Mouse (Mus musculus) v-Abl transformed pro-B cells (cell line): ENCODE data around the gene Ppp3r2.

Experiments
- in situ Hi-C, 2 experiments: fragments of 400-800 bp; cut with MboI; formaldehyde crosslinking; loops; one replicate each; pipeline ENCODE4 v1.15.1; 2025; ENCODE audit not compliant: unreplicated experiment in 2 of 2

Gene Ppp3r2

DNA sequence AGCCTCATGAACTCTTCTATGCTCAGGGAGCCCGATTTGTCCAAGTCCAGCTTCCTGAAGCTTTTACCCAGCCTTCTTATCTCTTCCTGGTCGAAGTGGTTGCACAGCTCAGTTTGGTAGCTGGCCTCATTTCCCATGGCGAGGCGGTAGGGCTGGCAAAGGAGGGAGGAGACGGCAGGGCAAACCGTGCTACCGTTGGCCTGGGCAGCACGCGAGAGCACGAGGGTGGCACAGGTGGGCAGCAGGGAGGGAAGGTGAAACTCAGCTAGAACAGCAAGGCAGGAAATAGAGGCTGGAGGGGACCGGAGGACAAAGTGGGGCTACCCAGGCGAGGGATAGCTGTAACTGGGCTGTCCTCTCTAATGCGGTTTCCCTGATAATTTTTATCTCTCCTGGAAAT, at the start of gene Ppp3r2:
Gene Ppp3r2 (minus strand): TSS at position 213 of the 400 bp plus-strand sequence.
- in situ Hi-C loops, result no loop called here

- in situ Hi-C loops, result no loop called here
Observed at GRCm38 (mm10) chr4:49729326-49729725, 47.5 kb upstream of the Ppp3r2 start.

- in situ Hi-C loops, result no loop called here
Observed at GRCm38 (mm10) chr4:49723908-49724307, 42.1 kb upstream of the Ppp3r2 start.

DNA sequence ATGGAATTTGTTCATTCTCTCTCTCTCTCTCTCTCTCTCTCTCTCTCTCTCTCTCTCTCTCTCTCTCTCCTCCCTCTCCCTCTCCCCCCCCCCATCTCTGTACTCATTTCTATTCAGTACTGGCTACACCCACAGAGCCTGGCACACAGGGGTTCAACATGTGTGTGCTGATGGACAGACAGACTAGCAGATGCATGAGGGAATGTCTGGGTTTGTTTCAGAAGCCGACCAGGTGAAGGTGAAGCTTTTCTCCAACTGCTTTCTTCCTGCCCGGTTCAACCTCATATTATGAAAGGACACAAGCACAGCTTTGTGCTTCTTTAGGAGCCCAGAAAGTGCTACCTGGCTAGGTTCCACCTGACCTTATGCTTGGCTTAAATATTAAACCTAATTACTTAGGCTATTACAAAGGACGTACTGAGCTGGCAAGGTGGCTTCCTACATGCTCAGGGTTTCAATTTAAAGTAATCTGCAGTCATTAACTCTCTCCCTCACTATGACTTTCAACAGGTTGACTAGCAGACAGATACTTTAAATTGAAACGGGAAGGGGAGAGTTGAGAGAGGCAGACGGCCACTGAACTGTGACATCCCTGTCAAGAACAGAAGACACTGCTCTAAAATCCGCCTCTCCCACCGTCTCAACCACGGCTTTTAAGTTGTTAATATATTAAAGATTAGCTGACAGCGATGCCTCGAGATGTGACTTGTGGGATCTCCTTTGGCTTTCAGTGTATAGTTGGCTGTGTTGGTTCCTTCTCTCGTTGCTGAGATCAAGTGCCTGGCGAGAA, 9.8 kb upstream of the Ppp3r2 start:
- in situ Hi-C loops, result no loop called here

- in situ Hi-C loops, result no loop called here
Observed at GRCm38 (mm10) chr4:49688594-49689288, 6.9 kb upstream of the Ppp3r2 start.

DNA sequence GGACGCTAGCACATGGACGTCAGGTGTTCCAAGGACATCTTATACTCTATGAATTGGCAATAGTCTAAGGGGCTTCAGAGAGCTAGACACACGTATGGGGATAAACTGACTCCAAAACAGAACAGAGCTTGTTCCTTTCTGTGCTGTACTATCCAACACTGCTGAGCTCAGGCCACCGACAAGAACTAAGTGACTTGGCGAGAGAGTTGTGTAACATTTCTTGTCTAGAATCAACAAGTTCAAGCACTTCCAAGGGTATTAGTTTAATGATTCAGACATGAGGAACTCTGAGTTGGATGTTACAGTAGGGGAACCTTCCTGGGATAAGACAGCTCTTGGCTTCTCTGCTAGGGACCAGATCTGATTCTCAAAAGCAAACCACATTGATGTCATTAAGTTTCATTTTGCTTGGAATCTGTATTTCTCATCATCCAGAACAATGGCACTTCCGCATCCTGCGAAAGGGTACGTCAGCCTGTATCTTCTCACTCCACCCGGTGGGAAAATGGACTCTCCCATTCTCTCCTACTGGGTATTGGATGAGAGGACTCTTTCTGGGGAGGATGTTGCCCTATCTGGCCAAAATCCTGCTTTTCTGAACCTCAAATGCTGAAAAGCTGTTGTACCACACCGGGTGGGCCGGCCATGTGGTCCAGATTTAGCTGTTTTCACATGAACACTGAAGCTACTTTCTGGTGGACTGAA, 1.5 kb downstream of the Ppp3r2 start:
- in situ Hi-C loops, result no loop called here

DNA sequence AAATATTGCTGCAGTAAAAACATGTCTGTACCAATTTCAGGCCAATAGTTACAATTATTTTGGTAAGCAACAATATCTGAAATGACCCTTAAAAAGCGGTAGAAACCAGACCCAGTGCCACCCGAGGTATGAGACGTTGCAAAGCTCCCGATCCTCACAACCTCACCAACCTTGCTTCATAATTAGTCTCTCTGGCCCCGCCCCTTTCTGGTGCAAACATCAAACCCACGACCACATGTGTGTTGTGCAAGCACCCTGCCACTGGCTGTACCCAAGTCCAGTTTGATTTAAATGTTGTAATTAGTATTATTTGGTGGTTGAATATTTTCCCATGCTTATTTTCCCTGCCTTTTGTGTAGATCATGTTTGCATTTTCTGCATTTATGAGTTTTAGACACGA, 5.0 kb downstream of the Ppp3r2 start:
- in situ Hi-C loops, result no loop called here

DNA sequence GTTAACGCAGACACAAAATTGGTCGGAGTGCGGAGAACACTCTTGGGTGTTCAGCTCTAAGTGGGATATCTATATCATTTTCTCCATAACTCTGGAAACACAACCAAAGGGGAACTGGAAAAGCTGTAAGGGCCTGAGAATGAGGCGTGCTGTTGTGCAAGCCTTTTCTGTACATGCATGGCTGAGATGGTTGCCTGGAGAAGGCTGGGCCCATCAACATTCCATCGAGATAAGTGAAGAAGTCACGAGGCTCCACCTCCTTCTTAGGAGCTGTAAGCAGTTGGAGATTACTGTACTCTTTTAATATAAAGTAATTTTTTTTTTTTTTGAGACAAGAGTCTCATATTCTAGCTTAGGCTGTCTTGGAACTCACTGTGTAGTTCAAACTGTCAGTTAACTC, 5.8 kb downstream of the Ppp3r2 start:
- in situ Hi-C loops, result no loop called here

DNA sequence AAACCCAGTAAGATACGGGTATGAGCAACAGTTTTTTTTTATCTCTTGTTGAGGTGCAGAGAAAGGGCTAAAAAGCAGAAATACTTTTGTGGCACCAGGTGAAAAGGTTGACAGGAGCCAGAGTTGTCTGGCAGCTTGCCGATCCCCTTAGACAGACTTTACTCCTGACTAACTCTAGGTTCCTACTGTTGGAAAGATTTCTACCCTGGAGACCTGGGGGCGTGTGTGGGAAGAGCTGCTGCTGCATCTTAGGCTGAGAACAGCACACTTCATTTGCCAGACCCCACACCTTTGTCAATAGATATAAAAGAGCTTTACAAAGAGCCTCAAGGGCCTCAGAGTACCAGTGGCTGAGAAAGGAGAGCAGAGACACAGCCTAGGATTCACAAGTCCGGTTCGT, 17.0 kb downstream of the Ppp3r2 start:
- in situ Hi-C loops, result no loop called here

DNA sequence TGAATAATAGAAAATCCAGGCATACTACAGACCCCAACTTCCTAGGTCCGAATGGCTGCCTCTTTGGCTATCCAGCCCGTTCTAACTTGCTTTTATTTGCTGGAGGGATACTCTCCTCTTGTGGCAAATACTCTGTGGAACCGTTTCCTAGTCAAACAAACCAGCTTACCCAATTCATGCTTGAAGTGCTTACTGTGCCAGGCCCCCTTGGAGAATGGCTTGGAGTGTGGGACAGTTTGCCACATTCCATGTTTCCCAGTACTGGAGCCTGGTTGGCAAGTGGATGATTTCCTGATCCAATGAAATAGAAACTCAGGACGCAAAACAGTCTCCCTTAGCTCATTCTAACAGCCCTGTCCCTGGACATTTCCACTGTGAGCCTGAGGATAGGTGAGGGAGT, 19.6 kb downstream of the Ppp3r2 start:
- in situ Hi-C loops, result no loop called here

- in situ Hi-C loops, result no loop called here
Observed at GRCm38 (mm10) chr4:49661664-49662063, 20.2 kb downstream of the Ppp3r2 start.

DNA sequence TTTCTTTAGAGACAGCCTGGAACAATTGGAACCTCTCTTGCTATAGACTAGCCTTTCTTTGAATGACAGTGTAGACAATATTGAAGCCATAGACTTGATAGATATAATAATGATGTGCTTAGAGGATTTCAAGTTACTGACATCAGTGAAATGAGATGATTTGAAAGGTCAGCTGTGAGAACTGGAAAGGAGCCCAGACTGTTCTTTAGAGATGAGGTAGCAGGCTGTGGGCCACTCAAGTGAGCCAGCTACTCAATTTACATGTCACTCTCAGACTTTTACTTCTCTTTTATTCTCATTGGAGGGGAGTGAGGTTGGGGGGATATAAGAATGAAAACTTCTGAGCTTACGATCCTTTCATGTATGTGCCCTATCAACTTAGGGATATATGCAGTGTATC, 22.4 kb downstream of the Ppp3r2 start:
- in situ Hi-C loops, result no loop called here

DNA sequence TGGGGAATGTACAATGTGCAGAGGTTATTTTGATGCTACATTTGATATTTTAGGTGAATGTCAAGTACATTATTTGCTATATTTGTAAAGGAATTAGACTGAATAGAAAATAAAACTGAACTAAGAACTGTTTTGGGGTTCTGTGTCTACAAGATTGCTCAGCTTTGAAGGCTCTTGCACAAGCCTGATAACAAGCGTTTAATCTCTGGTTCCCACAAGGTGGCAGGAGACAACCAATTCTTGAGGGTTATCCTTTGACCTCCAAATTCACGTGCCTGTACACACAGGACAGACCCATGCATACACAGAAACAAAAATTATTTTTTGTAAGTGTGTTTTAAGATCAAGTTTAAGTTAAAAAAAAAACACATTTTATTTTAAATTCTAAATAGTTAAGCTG, 41.9 kb downstream of the Ppp3r2 start:
- in situ Hi-C loops, result loop anchor here (10.0 to 25.0 kb wide), 4 partner anchors 1175 to 1603 kb away; partner anchors contain the start of genes Erp44 (in 1 of the 2), Invs (in 1 of the 2), Nr4a3 (in 1 of the 2) and Tex10 (in 1 of the 2)

GRCm38 (mm10) chr4:49637821-49638220, 44.0 kb downstream of the Ppp3r2 start:
- in situ Hi-C loops, result loop anchor here (10.0 to 25.0 kb wide), 4 partner anchors 1173 to 1601 kb away; partner anchors contain the start of genes Erp44 (in 1 of the 2), Invs (in 1 of the 2), Nr4a3 (in 1 of the 2) and Tex10 (in 1 of the 2)

DNA sequence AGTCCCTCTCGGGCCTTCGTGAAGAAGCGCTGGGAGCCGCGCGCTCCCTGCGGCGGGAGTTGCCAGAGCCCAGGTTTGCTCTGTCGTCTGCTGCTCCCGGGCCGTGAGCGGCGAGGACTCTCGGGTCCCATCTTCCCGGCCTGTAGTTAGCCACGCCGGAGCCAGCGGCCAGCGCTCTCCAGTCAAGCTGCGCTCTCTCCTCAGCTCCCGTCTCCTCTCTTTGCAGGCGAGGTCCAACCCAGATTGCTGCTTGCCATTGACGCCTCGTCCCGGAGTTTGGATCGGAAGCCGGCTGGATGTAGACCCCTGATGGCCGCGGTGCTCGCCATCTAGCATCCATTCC, 49.7 kb downstream of the Ppp3r2 start:
- in situ Hi-C loops, result loop anchor here (5.0 to 25.0 kb wide), 6 partner anchors 110 to 1595 kb away; partner anchors contain the start of genes Mrpl50 (in 2 of the 2), Zfp189 (in 2 of the 2), Erp44 (in 1 of the 2) and Invs (in 1 of the 2)

DNA sequence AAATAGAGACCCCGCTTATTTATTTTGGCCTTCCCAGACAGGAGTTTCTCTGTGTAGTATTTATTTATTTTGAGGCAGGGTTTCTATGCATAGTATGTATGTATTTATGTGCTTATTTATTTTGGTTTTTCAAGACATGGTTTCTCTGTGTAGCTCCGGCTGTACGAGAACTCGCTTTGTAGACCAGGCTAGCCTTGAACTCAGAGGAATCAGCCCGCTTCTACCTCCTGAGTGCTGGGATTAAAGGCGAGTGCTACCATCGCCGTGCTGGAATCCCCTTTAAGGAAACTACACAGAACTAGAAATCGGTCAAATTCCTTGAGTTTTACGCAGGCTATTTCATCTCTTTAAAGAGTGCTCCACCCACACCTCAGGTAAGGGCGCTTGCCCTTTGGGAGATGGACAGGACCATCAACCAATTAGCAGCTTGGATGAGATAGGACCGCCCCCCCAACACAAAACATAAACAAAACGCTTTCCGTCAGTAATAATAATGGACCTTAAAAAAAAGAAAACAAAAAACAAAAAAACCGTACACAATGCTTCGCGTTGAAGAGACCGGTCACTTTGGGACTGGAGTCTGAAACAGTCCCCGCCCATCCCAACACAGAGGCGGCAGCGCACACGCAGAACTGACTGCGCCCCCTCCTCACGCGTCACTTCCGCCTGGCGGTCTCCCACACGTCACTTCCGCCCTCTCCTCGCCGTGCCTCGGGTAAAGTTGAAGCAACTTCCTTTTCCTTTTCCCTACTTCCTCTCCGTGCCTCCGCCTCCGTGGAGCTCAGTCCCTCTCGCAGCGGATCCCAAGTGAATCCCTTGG, 50.3 kb downstream of the Ppp3r2 start, which contains the start of gene Rnf20:
Gene Rnf20 (plus strand): TSS at position 688 of the 820 bp plus-strand sequence.
- in situ Hi-C loops, result loop anchor here (5.0 to 25.0 kb wide), 6 partner anchors 109 to 1594 kb away; partner anchors contain the start of genes Mrpl50 (in 2 of the 2), Zfp189 (in 2 of the 2), Erp44 (in 1 of the 2) and Invs (in 1 of the 2)

DNA sequence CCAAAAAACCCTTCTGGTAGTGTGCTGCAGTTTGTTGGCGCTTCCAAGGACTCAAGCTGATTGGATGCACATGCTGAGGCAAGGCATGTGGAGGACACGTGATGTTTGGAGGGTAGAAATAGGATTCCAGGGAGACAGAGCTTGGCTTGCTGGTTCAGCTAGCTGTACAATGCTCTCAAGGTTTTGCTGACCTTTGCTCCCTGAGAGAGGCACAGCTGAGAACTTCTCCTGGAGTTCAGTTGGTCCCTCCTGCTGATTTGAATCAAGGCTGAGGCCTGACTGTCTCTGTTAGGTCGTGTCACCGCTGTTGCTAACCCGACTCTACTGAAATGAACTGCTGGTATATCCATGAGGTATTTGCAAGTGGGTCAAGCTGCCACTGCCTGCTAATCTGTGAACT, 52.9 kb downstream of the Ppp3r2 start:
- in situ Hi-C loops, result loop anchor here (5.0 to 25.0 kb wide), 9 partner anchors 57 to 1592 kb away; partner anchors contain the start of genes Erp44 (in 1 of the 2), Invs (in 1 of the 2), Nr4a3 (in 1 of the 2) and Tex10 (in 1 of the 2)
